Mouse (Mus musculus): ENCODE results near the gene Tango2. TPM values are rescaled to one million over a fixed set of nuclear protein-coding genes. Genes with fewer than 3 reads are reported as not detected.

Tango2 gene
- total and polyA plus RNA-seq, 3 experiments: 42.8 to 87.0 (median 47.9) TPM

DNA sequence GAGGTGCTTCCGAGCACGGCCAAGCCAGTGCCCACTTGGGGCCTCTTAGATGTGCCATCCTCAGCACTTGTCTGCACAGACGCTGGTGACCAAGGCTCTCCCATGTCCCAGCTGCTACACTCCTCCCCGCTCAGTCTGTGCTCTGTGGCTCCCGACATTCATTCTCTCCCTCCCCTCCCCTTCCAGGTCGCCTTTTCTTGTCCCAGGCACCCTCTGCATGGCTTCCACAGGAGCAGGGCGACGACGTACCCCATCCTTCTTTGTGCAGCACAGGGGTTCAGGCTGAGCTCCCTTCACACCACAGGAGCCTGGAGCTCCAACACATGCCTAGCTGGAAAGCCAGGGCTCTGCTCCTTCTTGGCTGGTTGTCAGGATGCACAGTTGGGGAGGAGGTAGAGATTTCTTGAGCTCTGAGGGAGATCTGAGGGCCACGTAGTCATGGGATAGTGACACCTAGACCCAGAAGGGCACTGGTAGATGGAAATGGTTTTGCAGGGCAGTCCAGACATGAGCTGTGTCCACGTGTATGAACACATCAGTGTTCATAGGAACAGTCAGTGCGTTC is 1.9 kb upstream of the Tango2 start:
- ATAC-seq (ENCODE audit: extremely low read depth, insufficient number of reproducible peaks, low FRiP score, poor library complexity, severe bottlenecking) (no peak), DNase-seq (ENCODE audit: low spot score) (no peak)
- Histone ChIP-seq H3K4me1 (ENCODE audit: insufficient read depth, low read depth, low read length) (peaks cover 75% of the 10 kb centered on the region), H3K9me3 (replicated peaks) (no peaks in the 10 kb centered on the region), H3K36me3 (replicated peaks) (no peaks in the 10 kb centered on the region), H3K4me3 (ENCODE audit: low read depth, low read length) (no peak overlapping the region), H3K27me3 (ENCODE audit: insufficient read depth, low read length) (peaks cover 50% of the 10 kb centered on the region)
- TF ChIP-seq CTCF (IDR thresholded peaks at IDR 0.05; ENCODE audit: low read depth, low read length) (no peak), GATA1 (IDR thresholded peaks at IDR 0.05; ENCODE audit: borderline replicate concordance, low read length) (no peak), POLR2AphosphoS5 (IDR thresholded peaks at IDR 0.05; ENCODE audit: insufficient replicate concordance, low read depth, low read length) (no peak), TAL1 (conservative IDR thresholded peaks at IDR 0.05; ENCODE audit: low read depth, low read length) (no peak), GATA2 (IDR thresholded peaks at IDR 0.05; ENCODE audit: borderline replicate concordance, low read depth, low read length) (no peak)

- Histone ChIP-seq H3K9me3 (replicated peaks) (no peaks in the 10 kb centered on the region), H3K36me3 (replicated peaks) (no peaks in the 10 kb centered on the region), H3K4me1 (ENCODE audit: insufficient read depth, low read depth, low read length) (peaks cover 76% of the 10 kb centered on the region), H3K27me3 (ENCODE audit: insufficient read depth, low read length) (peaks cover 50% of the 10 kb centered on the region), H3K4me3 (ENCODE audit: low read depth, low read length) (peak overlapping the region; percentile 67; the same call in 1 of the 2 replicates)
- ATAC-seq (ENCODE audit: extremely low read depth, insufficient number of reproducible peaks, low FRiP score, poor library complexity, severe bottlenecking) (no peak), DNase-seq (ENCODE audit: low spot score) (no peak)
- TF ChIP-seq CTCF (IDR thresholded peaks at IDR 0.05; ENCODE audit: low read depth, low read length): no peak
- no peak for TF ChIP-seq POLR2AphosphoS5 (IDR thresholded peaks at IDR 0.05; ENCODE audit: insufficient replicate concordance, low read depth, low read length)
- TF ChIP-seq GATA1 (IDR thresholded peaks at IDR 0.05; ENCODE audit: borderline replicate concordance, low read length): no peak
These were observed 785 bp upstream of the Tango2 start for GRCm38 (mm10) chr16:18348601-18349175.

- Histone ChIP-seq H3K9me3 (replicated peaks) (peaks cover 4% of the 10 kb centered on the region; the same call in 1 of the 2 replicates), H3K4me1 (ENCODE audit: insufficient read depth, low read depth, low read length) (peaks cover 67% of the 10 kb centered on the region), H3K36me3 (replicated peaks) (peaks cover 13% of the 10 kb centered on the region), H3K4me3 (ENCODE audit: low read depth, low read length) (no peak overlapping the region), H3K27me3 (ENCODE audit: insufficient read depth, low read length) (peaks cover 41% of the 10 kb centered on the region)
- DNase-seq (ENCODE audit: low spot score) (peak; percentile 79), ATAC-seq (ENCODE audit: extremely low read depth, insufficient number of reproducible peaks, low FRiP score, poor library complexity, severe bottlenecking) (peak; percentile 25; the same call in 1 of the 2 replicates)
- TF ChIP-seq CTCF (IDR thresholded peaks at IDR 0.05; ENCODE audit: low read depth, low read length) (peak; percentile 77), GATA2 (IDR thresholded peaks at IDR 0.05; ENCODE audit: borderline replicate concordance, low read depth, low read length) (no peak), GATA1 (IDR thresholded peaks at IDR 0.05; ENCODE audit: borderline replicate concordance, low read length) (no peak), TAL1 (conservative IDR thresholded peaks at IDR 0.05; ENCODE audit: low read depth, low read length) (no peak), POLR2AphosphoS5 (IDR thresholded peaks at IDR 0.05; ENCODE audit: insufficient replicate concordance, low read depth, low read length) (no peak)
These were observed 2.7 kb downstream of the Tango2 start for GRCm38 (mm10) chr16:18345243-18345642.

- H3K4me1 ChIP-seq (ENCODE audit: insufficient read depth, low read depth, low read length): peaks cover 68% of the 10 kb centered on the region
- H3K9me3 ChIP-seq (replicated peaks): peaks cover 4% of the 10 kb centered on the region; the same call in 1 of the 2 replicates
- peaks cover 26% of the 10 kb centered on the region for H3K27me3 ChIP-seq (ENCODE audit: insufficient read depth, low read length)
- TF ChIP-seq TAL1 (conservative IDR thresholded peaks at IDR 0.05; ENCODE audit: low read depth, low read length) (no peak), CTCF (IDR thresholded peaks at IDR 0.05; ENCODE audit: low read depth, low read length) (no peak), GATA1 (IDR thresholded peaks at IDR 0.05; ENCODE audit: borderline replicate concordance, low read length) (no peak), GATA2 (IDR thresholded peaks at IDR 0.05; ENCODE audit: borderline replicate concordance, low read depth, low read length) (no peak), POLR2AphosphoS5 (IDR thresholded peaks at IDR 0.05; ENCODE audit: insufficient replicate concordance, low read depth, low read length) (no peak)
- peak overlapping the region; percentile 74 for H3K4me3 ChIP-seq (ENCODE audit: low read depth, low read length)
- H3K36me3 ChIP-seq (replicated peaks): peaks cover 28% of the 10 kb centered on the region
- peak; percentile 98 for DNase-seq (ENCODE audit: low spot score)
- peak; percentile 82 for ATAC-seq (ENCODE audit: extremely low read depth, insufficient number of reproducible peaks, low FRiP score, poor library complexity, severe bottlenecking)
These were observed 4.1 kb downstream of the Tango2 start for GRCm38 (mm10) chr16:18343778-18344177.

DNA sequence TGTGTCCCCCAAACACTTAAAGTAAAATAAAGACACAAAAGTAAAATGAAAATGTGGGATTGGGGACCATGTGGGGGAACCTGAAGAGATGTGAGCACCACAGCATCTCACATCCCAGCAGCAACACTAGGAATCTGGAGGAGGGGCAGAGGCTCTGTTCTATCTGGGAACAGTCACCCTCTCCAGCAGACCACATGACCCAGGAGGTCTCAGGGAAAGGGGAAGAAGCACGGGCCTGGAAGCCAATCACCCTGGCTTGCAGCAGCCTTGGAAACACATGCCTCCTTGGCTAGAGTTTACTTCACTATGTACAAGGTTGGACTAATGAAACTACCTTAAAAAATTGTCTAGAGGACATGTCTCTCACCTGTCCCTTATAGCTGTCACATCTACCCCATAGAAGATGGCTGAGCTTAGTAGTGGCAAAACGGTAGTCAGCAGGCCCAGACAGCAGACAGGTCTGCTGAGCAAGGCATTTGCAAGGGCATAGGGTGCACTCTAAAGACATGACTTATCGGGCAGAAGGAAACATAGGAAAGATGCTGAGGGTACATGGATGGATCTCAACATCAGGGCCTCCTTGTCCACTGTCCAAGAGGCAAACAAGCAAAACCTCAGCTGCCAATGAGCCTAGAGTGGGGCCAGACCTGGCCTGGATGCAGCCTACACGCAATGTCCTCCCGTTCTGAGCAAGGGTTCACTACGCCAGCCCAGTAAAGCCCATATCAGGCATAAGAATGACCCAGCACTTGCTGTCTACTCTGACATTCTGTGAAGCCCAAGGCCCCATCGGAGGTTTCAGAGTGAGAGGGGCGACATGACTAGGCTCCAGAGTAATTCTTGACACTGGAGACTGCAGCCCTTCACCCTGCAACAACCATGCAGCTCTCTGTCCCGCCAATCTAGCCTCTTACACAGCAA is 5.0 kb downstream of the Tango2 start:
- DNase-seq (ENCODE audit: low spot score) (peak; percentile 16), ATAC-seq (ENCODE audit: extremely low read depth, insufficient number of reproducible peaks, low FRiP score, poor library complexity, severe bottlenecking) (no peak)
- Histone ChIP-seq H3K4me1 (ENCODE audit: insufficient read depth, low read depth, low read length) (peaks cover 63% of the 10 kb centered on the region), H3K9me3 (replicated peaks) (peaks cover 4% of the 10 kb centered on the region; the same call in 1 of the 2 replicates), H3K36me3 (replicated peaks) (peaks cover 36% of the 10 kb centered on the region), H3K4me3 (ENCODE audit: low read depth, low read length) (peak overlapping the region; percentile 74), H3K27me3 (ENCODE audit: insufficient read depth, low read length) (peaks cover 17% of the 10 kb centered on the region)
- TF ChIP-seq TAL1 (conservative IDR thresholded peaks at IDR 0.05; ENCODE audit: low read depth, low read length) (no peak), CTCF (IDR thresholded peaks at IDR 0.05; ENCODE audit: low read depth, low read length) (no peak), GATA2 (IDR thresholded peaks at IDR 0.05; ENCODE audit: borderline replicate concordance, low read depth, low read length) (no peak), POLR2AphosphoS5 (IDR thresholded peaks at IDR 0.05; ENCODE audit: insufficient replicate concordance, low read depth, low read length) (no peak), GATA1 (IDR thresholded peaks at IDR 0.05; ENCODE audit: borderline replicate concordance, low read length) (no peak)

DNA sequence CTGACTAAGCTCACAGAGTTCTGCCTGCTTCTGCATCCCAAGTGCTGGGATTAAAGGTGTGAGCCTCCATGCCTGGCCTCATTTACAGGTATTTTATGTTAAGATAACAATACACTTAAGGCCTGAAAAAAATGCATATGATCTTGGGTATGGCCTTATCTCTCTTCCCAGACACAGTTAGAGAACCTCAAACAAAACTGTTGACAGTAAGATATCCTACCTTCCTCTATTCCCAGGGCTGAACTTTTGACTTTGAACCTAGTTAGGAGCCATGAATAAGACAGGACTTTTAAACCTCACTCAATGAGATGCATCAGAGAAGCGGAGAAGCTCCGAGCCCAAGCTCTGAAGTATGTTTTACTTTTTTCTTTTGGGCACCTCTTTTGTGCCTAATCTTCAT is 5.8 kb downstream of the Tango2 start:
- TF ChIP-seq CTCF (IDR thresholded peaks at IDR 0.05; ENCODE audit: low read depth, low read length) (no peak), TAL1 (conservative IDR thresholded peaks at IDR 0.05; ENCODE audit: low read depth, low read length) (peak; percentile 94)
- peaks cover 64% of the 10 kb centered on the region for H3K4me1 ChIP-seq (ENCODE audit: insufficient read depth, low read depth, low read length)
- DNase-seq (ENCODE audit: low spot score) (peak; percentile 65), ATAC-seq (ENCODE audit: extremely low read depth, insufficient number of reproducible peaks, low FRiP score, poor library complexity, severe bottlenecking) (peak; percentile 70)
- H3K9me3 ChIP-seq (replicated peaks): peaks cover 4% of the 10 kb centered on the region; the same call in 1 of the 2 replicates
- H3K27me3 ChIP-seq (ENCODE audit: insufficient read depth, low read length): peaks cover 9% of the 10 kb centered on the region
- peak overlapping the region; percentile 74; the same call in 1 of the 2 replicates for H3K4me3 ChIP-seq (ENCODE audit: low read depth, low read length)
- H3K36me3 ChIP-seq (replicated peaks): peaks cover 44% of the 10 kb centered on the region

All from G1E (cell line).